Mouse (Mus musculus) c-Kit-positive CD71-positive TER-119-positive erythroid progenitor cells, embryonic 14.5 days (primary cell): Measurements from ENCODE around the gene Tns1.

Experiments
- DNase-seq: peaks from one replicate; pipeline ENCODE4 v3.0.0-alpha.2; 2013; ENCODE audit warnings: low spot score

Gene Tns1

GRCm38 (mm10) chr1:73932421-73933145, 191.7 kb downstream of the Tns1 start:
- DNase-seq = no peak

- no peak for DNase-seq
Measured at GRCm38 (mm10) chr1:73931851-73932250, 192.4 kb downstream of the Tns1 start.

- no peak for DNase-seq
Measured at GRCm38 (mm10) chr1:73930411-73931134, 193.7 kb downstream of the Tns1 start.

GRCm38 (mm10) chr1:73929952-73930329, 194.3 kb downstream of the Tns1 start:
- DNase-seq = no peak

- no peak for DNase-seq
Measured at GRCm38 (mm10) chr1:73929211-73929951, 194.9 kb downstream of the Tns1 start.

- DNase-seq = no peak
Measured at GRCm38 (mm10) chr1:73928385-73928784, 195.9 kb downstream of the Tns1 start.

- DNase-seq = no peak
Measured at GRCm38 (mm10) chr1:73927819-73928218, 196.4 kb downstream of the Tns1 start.

- DNase-seq = no peak
Measured at GRCm38 (mm10) chr1:73926279-73926678, 198.0 kb downstream of the Tns1 start.

GRCm38 (mm10) chr1:73924871-73925610, 199.2 kb downstream of the Tns1 start:
- DNase-seq = no peak

GRCm38 (mm10) chr1:73924210-73924609, 200.0 kb downstream of the Tns1 start:
- no peak for DNase-seq

- DNase-seq = no peak
Measured at GRCm38 (mm10) chr1:73923185-73923584, 201.1 kb downstream of the Tns1 start.

- DNase-seq = no peak
Measured at GRCm38 (mm10) chr1:73920701-73921100, 203.5 kb downstream of the Tns1 start.

- no peak for DNase-seq
Measured at GRCm38 (mm10) chr1:73919909-73920308, 204.3 kb downstream of the Tns1 start.

GRCm38 (mm10) chr1:73918001-73918400, 206.2 kb downstream of the Tns1 start:
- no peak for DNase-seq

GRCm38 (mm10) chr1:73916298-73916697, 208.0 kb downstream of the Tns1 start:
- no peak for DNase-seq

- DNase-seq = no peak
Measured at GRCm38 (mm10) chr1:73915218-73916070, 208.8 kb downstream of the Tns1 start.

GRCm38 (mm10) chr1:73914076-73914475, 210.2 kb downstream of the Tns1 start:
- no peak for DNase-seq

GRCm38 (mm10) chr1:73913071-73914005, 210.9 kb downstream of the Tns1 start:
- no peak for DNase-seq

GRCm38 (mm10) chr1:73912466-73912865, 211.8 kb downstream of the Tns1 start:
- DNase-seq = no peak

- no peak for DNase-seq
Measured at GRCm38 (mm10) chr1:73911981-73912380, 212.3 kb downstream of the Tns1 start.
